Mouse (Mus musculus) CH12.LX (cell line): Measurements from ENCODE around the gene Jak2. TPM values are rescaled to one million over a fixed set of nuclear protein-coding genes. Genes with fewer than 3 reads are reported as not detected.
A peak's percentile ranks its signal among the peaks of the same experiment; 100 is the strongest.

Experiments used
- DNase-seq: peaks from one replicate; pipeline ENCODE4 v3.0.0-alpha.2; 2013; ENCODE audit errors: extremely low read depth
- H3K27ac ChIP-seq: 2 replicates; pipeline ENCODE4 v1.5.1; 2012; ENCODE audit warnings: low read depth, mild to moderate bottlenecking, control low read depth, moderate library complexity; ENCODE audit not compliant: insufficient read depth
- H3K27me3 ChIP-seq: replicated peaks from 2 replicates; pipeline ENCODE3; 2012; ENCODE audit warnings: inconsistent platforms
- H3K36me3 ChIP-seq, 2 experiments: replicated peaks in 1 of 2; 2 replicates each; pipeline versions ENCODE3 to v1.6.1; 2012; ENCODE audit warnings: inconsistent platforms in 1 of 2, low read length in 1 of 2, mild to moderate bottlenecking in 1 of 2, mixed read lengths in 1 of 2, moderate library complexity in 1 of 2; ENCODE audit not compliant: control insufficient read depth in 1 of 2, insufficient read depth in 1 of 2
- H3K4me1 ChIP-seq, 2 experiments: 2 replicates each; pipeline ENCODE4 v1.6.1; 2012; ENCODE audit warnings: inconsistent platforms in 1 of 2, moderate library complexity in 1 of 2; ENCODE audit not compliant: insufficient read depth in 2 of 2, control insufficient read depth in 1 of 2
- H3K4me2 ChIP-seq: 2 replicates; pipeline ENCODE4 v1.6.1; 2012; ENCODE audit warnings: low read depth, mild to moderate bottlenecking, control low read depth; ENCODE audit not compliant: poor library complexity, insufficient read depth, severe bottlenecking
- H3K4me3 ChIP-seq, 3 experiments: fragments of 150-350 bp in 1 of 3; sonication (generic) in 1 of 3; replicated peaks in 1 of 3; 2 replicates each; pipeline versions ENCODE3 to v1.5.1; 2011 to 2012; ENCODE audit warnings: low read depth in 2 of 3, low read length in 2 of 3, mild to moderate bottlenecking in 2 of 3, moderate library complexity in 2 of 3, control low read depth in 1 of 3, improper control_type of control experiment in 1 of 3, inconsistent platforms in 1 of 3, mixed read lengths in 1 of 3; ENCODE audit not compliant: poor library complexity in 1 of 3
- H3K79me2 ChIP-seq: replicated peaks from 2 replicates; pipeline ENCODE4 v1.6.1; 2012; ENCODE audit warnings: mild to moderate bottlenecking, moderate library complexity; ENCODE audit not compliant: control insufficient read depth, poor library complexity, insufficient read depth, severe bottlenecking; ENCODE audit errors: extremely low read depth
- H3K9ac ChIP-seq: 2 replicates; pipeline ENCODE4 v1.6.1; 2012; ENCODE audit warnings: low read depth, mild to moderate bottlenecking, control low read depth, moderate library complexity; ENCODE audit not compliant: insufficient read depth
- H3K9me3 ChIP-seq: replicated peaks from 2 replicates; pipeline ENCODE3; 2012; ENCODE audit warnings: low read length, inconsistent platforms, mixed read lengths
- BHLHE40 ChIP-seq: IDR thresholded peaks from 2 replicates; pipeline ENCODE4 v1.6.1; 2011; ENCODE audit warnings: mild to moderate bottlenecking, low read depth, low read length, improper control_type of control experiment
- CHD1 ChIP-seq: IDR thresholded peaks from 2 replicates; pipeline ENCODE4 v1.6.1; 2012; ENCODE audit warnings: low read depth, low read length, improper control_type of control experiment, inconsistent platforms
- CHD2 ChIP-seq: IDR thresholded peaks from 2 replicates; pipeline ENCODE4 v1.6.1; 2011; ENCODE audit warnings: low read length, improper control_type of control experiment
- CTCF ChIP-seq, 2 experiments: IDR thresholded peaks in 1 of 2; conservative IDR thresholded peaks in 1 of 2; 2 replicates each; pipeline ENCODE4 v1.5.1; 2011 to 2012; ENCODE audit warnings: low read depth in 2 of 2, low read length in 2 of 2, improper control_type of control experiment in 1 of 2, inconsistent platforms in 1 of 2, mild to moderate bottlenecking in 1 of 2, moderate library complexity in 1 of 2
- E2F4 ChIP-seq: IDR thresholded peaks from 2 replicates; pipeline ENCODE4 v1.6.1; 2011; ENCODE audit warnings: low read depth, low read length, improper control_type of control experiment; ENCODE audit not compliant: insufficient replicate concordance
- ELF1 ChIP-seq: IDR thresholded peaks from 2 replicates; pipeline ENCODE4 v1.6.1; 2014; ENCODE audit warnings: low read depth, mild to moderate bottlenecking, inconsistent platforms, low read length, improper control_type of control experiment
- EP300 ChIP-seq: IDR thresholded peaks from 2 replicates; pipeline ENCODE4 v1.6.1; 2011; ENCODE audit warnings: low read length, improper control_type of control experiment
- ETS1 ChIP-seq: conservative IDR thresholded peaks from 2 replicates; pipeline ENCODE4 v1.6.1; 2012; ENCODE audit warnings: low read depth, mild to moderate bottlenecking, inconsistent platforms, low read length, improper control_type of control experiment, moderate library complexity
- GABPA ChIP-seq: IDR thresholded peaks from 2 replicates; pipeline ENCODE4 v1.6.1; 2012; ENCODE audit warnings: low read depth, low read length, improper control_type of control experiment, inconsistent platforms; ENCODE audit not compliant: insufficient replicate concordance
- HCFC1 ChIP-seq: IDR thresholded peaks from 2 replicates; pipeline ENCODE4 v1.6.1; 2012; ENCODE audit warnings: low read depth, mild to moderate bottlenecking, inconsistent platforms, low read length, improper control_type of control experiment
- IRF4 ChIP-seq: IDR thresholded peaks from 2 replicates; pipeline ENCODE4 v1.6.1; 2014; ENCODE audit warnings: low read depth, mild to moderate bottlenecking, inconsistent platforms, low read length, improper control_type of control experiment
- JUN ChIP-seq: IDR thresholded peaks from 2 replicates; pipeline ENCODE4 v1.6.1; 2011; ENCODE audit warnings: low read depth, mild to moderate bottlenecking, low read length, improper control_type of control experiment, moderate library complexity; ENCODE audit not compliant: insufficient read depth
- JUND ChIP-seq: conservative IDR thresholded peaks from 2 replicates; pipeline ENCODE4 v1.6.1; 2011; ENCODE audit warnings: low read depth, low read length, improper control_type of control experiment
- KAT2A ChIP-seq: IDR thresholded peaks from 2 replicates; pipeline ENCODE4 v1.6.1; 2012; ENCODE audit warnings: low read length, improper control_type of control experiment, inconsistent platforms; ENCODE audit not compliant: insufficient replicate concordance
- MAFK ChIP-seq: IDR thresholded peaks from 2 replicates; pipeline ENCODE4 v1.6.1; 2011; ENCODE audit warnings: low read length, improper control_type of control experiment; ENCODE audit not compliant: insufficient replicate concordance
- MAX ChIP-seq: IDR thresholded peaks from 2 replicates; pipeline ENCODE4 v1.6.1; 2011; ENCODE audit warnings: low read length, improper control_type of control experiment
- MAZ ChIP-seq: IDR thresholded peaks from 2 replicates; pipeline ENCODE4 v1.6.1; 2012; ENCODE audit warnings: low read depth, mild to moderate bottlenecking, inconsistent platforms, low read length, improper control_type of control experiment, moderate library complexity
- MEF2A ChIP-seq: IDR thresholded peaks from 2 replicates; pipeline ENCODE4 v1.6.1; 2014; ENCODE audit warnings: low read depth, mild to moderate bottlenecking, inconsistent platforms, low read length, improper control_type of control experiment, borderline replicate concordance
- MXI1 ChIP-seq: IDR thresholded peaks from 2 replicates; pipeline ENCODE4 v1.6.1; 2011; ENCODE audit warnings: mild to moderate bottlenecking, low read depth, low read length, improper control_type of control experiment
- MYC ChIP-seq: IDR thresholded peaks from 2 replicates; pipeline ENCODE4 v1.6.1; 2011; ENCODE audit warnings: low read depth, mild to moderate bottlenecking, improper control_type of control experiment, low read length
- NELFE ChIP-seq: IDR thresholded peaks from 2 replicates; pipeline ENCODE4 v1.6.1; 2011; ENCODE audit warnings: low read depth, low read length, improper control_type of control experiment
- NRF1 ChIP-seq: IDR thresholded peaks from 2 replicates; pipeline ENCODE4 v1.6.1; 2014; ENCODE audit warnings: low read depth, mild to moderate bottlenecking, inconsistent platforms, low read length, improper control_type of control experiment, moderate library complexity
- PAX5 ChIP-seq: IDR thresholded peaks from 2 replicates; pipeline ENCODE4 v1.6.1; 2012; ENCODE audit warnings: low read length, inconsistent platforms, mixed read lengths
- POLR2A ChIP-seq: IDR thresholded peaks from 2 replicates; pipeline ENCODE4 v1.6.1; 2011; ENCODE audit warnings: low read depth, mild to moderate bottlenecking, improper control_type of control experiment, low read length
- POLR2AphosphoS2 ChIP-seq: IDR thresholded peaks from 2 replicates; pipeline ENCODE4 v1.6.1; 2011; ENCODE audit warnings: low read depth, low read length, improper control_type of control experiment
- RAD21 ChIP-seq: IDR thresholded peaks from 2 replicates; pipeline ENCODE4 v1.6.1; 2011; ENCODE audit warnings: low read depth, mild to moderate bottlenecking, low read length, improper control_type of control experiment, moderate library complexity
- RCOR1 ChIP-seq: conservative IDR thresholded peaks from 2 replicates; pipeline ENCODE4 v1.6.1; 2012; ENCODE audit warnings: low read depth, mild to moderate bottlenecking, inconsistent platforms, low read length, improper control_type of control experiment
- SIN3A ChIP-seq: IDR thresholded peaks from 2 replicates; pipeline ENCODE4 v1.6.1; 2012; ENCODE audit warnings: low read length, improper control_type of control experiment, inconsistent platforms
- SMC3 ChIP-seq: IDR thresholded peaks from 2 replicates; pipeline ENCODE4 v1.6.1; 2011; ENCODE audit warnings: low read depth, low read length, improper control_type of control experiment
- TBP ChIP-seq: conservative IDR thresholded peaks from 2 replicates; pipeline ENCODE4 v1.6.1; 2011; ENCODE audit warnings: low read depth, low read length, improper control_type of control experiment
- TCF12 ChIP-seq: IDR thresholded peaks from 2 replicates; pipeline ENCODE4 v1.6.1; 2014; ENCODE audit warnings: low read depth, mild to moderate bottlenecking, inconsistent platforms, low read length, improper control_type of control experiment
- UBTF ChIP-seq: IDR thresholded peaks from 2 replicates; pipeline ENCODE4 v1.6.1; 2012; ENCODE audit warnings: low read depth, mild to moderate bottlenecking, inconsistent platforms, low read length, improper control_type of control experiment, moderate library complexity
- USF1 ChIP-seq: IDR thresholded peaks from 2 replicates; pipeline ENCODE4 v1.6.1; 2014; ENCODE audit warnings: low read depth, mild to moderate bottlenecking, inconsistent platforms, low read length, improper control_type of control experiment
- USF2 ChIP-seq: conservative IDR thresholded peaks from 2 replicates; pipeline ENCODE4 v1.6.1; 2011; ENCODE audit warnings: low read depth, low read length, improper control_type of control experiment
- ZC3H11A ChIP-seq: IDR thresholded peaks from 2 replicates; pipeline ENCODE4 v1.6.1; 2012; ENCODE audit warnings: low read depth, mild to moderate bottlenecking, inconsistent platforms, low read length, improper control_type of control experiment
- ZKSCAN1 ChIP-seq: IDR thresholded peaks from 2 replicates; pipeline ENCODE4 v1.6.1; 2012; ENCODE audit warnings: low read depth, inconsistent platforms, low read length, improper control_type of control experiment, borderline replicate concordance
- ZMIZ1 ChIP-seq: IDR thresholded peaks from 2 replicates; pipeline ENCODE4 v1.6.1; 2012; ENCODE audit warnings: low read depth, mild to moderate bottlenecking, inconsistent platforms, low read length, improper control_type of control experiment
- ZNF384 ChIP-seq: IDR thresholded peaks from 2 replicates; pipeline ENCODE4 v1.6.1; 2012; ENCODE audit warnings: low read depth, low read length, improper control_type of control experiment, inconsistent platforms
- dilution Hi-C: fragments of 300-500 bp; cut with MboI; formaldehyde crosslinking; loops from 2 replicates; pipeline ENCODE4 v1.14.3; 2020; ENCODE audit warnings: low sequenced_read_pairs; ENCODE audit not compliant: extremely low pct_unique_long_range_greater_than_20kb, extremely low pct_ligation_motif_present
- in situ Hi-C: fragments of 300-500 bp; cut with MboI; formaldehyde crosslinking; loops from 3 replicates; pipeline ENCODE4 v1.14.3; 2019; ENCODE audit warnings: low sequenced_read_pairs, low pct_ligation_motif_present, low pct_unique_long_range_greater_than_20kb, mixed read lengths
- polyA plus RNA-seq: library from polyadenylated mRNA; unstranded; fragments of >175 nt; gene quantifications from 2 replicates; pipeline ENCODE4 v1.2.1, GENCODE M21; 2012; ENCODE audit warnings: low read depth; ENCODE audit not compliant: insufficient read length
- total RNA-seq, 2 experiments: library from RNA; depleted of rRNA; stranded (reverse); fragments of 300-350 nt in 1 of 2; fragments of >200 nt in 1 of 2; gene quantifications; 2 replicates each; pipeline ENCODE4 v1.2.3; 2012 to 2014

Jak2 gene
- total RNA-seq (2012; rRNA removed) (7.6 and 8.4 TPM in 2 replicates), total RNA-seq (2014; rRNA removed) (11.1 and 11.5 TPM in 2 replicates), polyA plus RNA-seq (5.3 and 6.6 TPM in 2 replicates)

GRCm38 (mm10) chr19:29251191-29251957, at the start of gene Jak2:
Jak2 (plus strand) TSS chr19:29251828.
- peak within 1 kb of the TSS; percentile 96 for H3K4me2 ChIP-seq
- H3K4me1 ChIP-seq, result peaks cover 0 to 18% of the 10 kb centered on the region in 2 experiments; a peak in 2 of 4 replicates
- peak within 1 kb of the TSS; percentile 32; the same call in 1 of the 2 replicates for H3K27ac ChIP-seq
- peak within 1 kb of the TSS; percentile 67 to 87 (median 75) for H3K4me3 ChIP-seq
- no peaks in the 10 kb centered on the region for H3K9me3 ChIP-seq
- peak; percentile 71 for DNase-seq
- peaks cover 0 to 3% of the 10 kb centered on the region in 2 experiments for H3K36me3 ChIP-seq
- dilution Hi-C loops, result no loop called here
- H3K79me2 ChIP-seq, result peaks cover 2% of the 10 kb centered on the region; the same call in 1 of the 2 replicates
- H3K27me3 ChIP-seq, result peaks cover 3% of the 10 kb centered on the region
- peak within 1 kb of the TSS; percentile 93 for H3K9ac ChIP-seq
- in situ Hi-C loops, result no loop called here
- TF ChIP-seq GABPA, result no peak
- TF ChIP-seq E2F4, result no peak
- TF ChIP-seq JUND, result no peak
- TF ChIP-seq IRF4, result peak; percentile 77
- peak; percentile 45; the same call in 1 of the 2 replicates for TF ChIP-seq MXI1
- TF ChIP-seq MEF2A, result no peak
- TF ChIP-seq JUN, result no peak
- no peak for TF ChIP-seq SMC3
- no peak; the same call in 1 of the 2 replicates for TF ChIP-seq HCFC1
- TF ChIP-seq NELFE, result 0 out of 2 replicates have a peak, but pooled peaks have one; percentile 28
- no peak for TF ChIP-seq ZC3H11A
- TF ChIP-seq MAZ, result peak; percentile 71; the same call in 1 of the 2 replicates
- peak; percentile 60 for TF ChIP-seq BHLHE40
- TF ChIP-seq RAD21, result no peak; the same call in 1 of the 2 replicates
- TF ChIP-seq EP300, result peak; percentile 24; the same call in 1 of the 2 replicates
- TF ChIP-seq USF2, result no peak
- no peak for TF ChIP-seq KAT2A
- no peak for TF ChIP-seq MYC
- TF ChIP-seq PAX5, result no peak
- TF ChIP-seq CHD1, result no peak
- no peak for TF ChIP-seq MAFK
- no peak for TF ChIP-seq ZNF384
- peak; percentile 8; the same call in 1 of the 2 replicates for TF ChIP-seq TCF12
- TF ChIP-seq ELF1, result peak; percentile 54
- no peak; the same call in 1 of the 2 replicates for TF ChIP-seq CHD2
- peak; percentile 50 for TF ChIP-seq ETS1
- TF ChIP-seq MAX, result no peak; the same call in 1 of the 2 replicates
- TF ChIP-seq POLR2A, result peak; percentile 61; the same call in 1 of the 2 replicates
- peak; percentile 86 for TF ChIP-seq NRF1
- peak; percentile 92 for TF ChIP-seq UBTF
- TF ChIP-seq USF1, result no peak
- peak in 1 of 2 experiments; percentile 47; a peak in 2 of 4 replicates for TF ChIP-seq CTCF (conservative IDR thresholded peaks at IDR 0.05 in 1 of 2, IDR thresholded peaks at IDR 0.05 in 1 of 2; ENCODE audit: low read depth in 2 of 2, low read length in 2 of 2)
- no peak for TF ChIP-seq RCOR1
- TF ChIP-seq TBP, result no peak
- TF ChIP-seq ZMIZ1, result peak; percentile 59; the same call in 1 of the 2 replicates
- no peak for TF ChIP-seq ZKSCAN1
- TF ChIP-seq POLR2AphosphoS2, result no peak
- no peak; the same call in 1 of the 2 replicates for TF ChIP-seq SIN3A
